Mouse (Mus musculus): ENCODE measurements around the gene Hist2h2aa1.
"Not testable (repeated sequence)": the region's sequence is repeated elsewhere in the genome, so short reads cannot be mapped to it uniquely, and the experiment has no call there.

Gene Hist2h2aa1

DNA sequence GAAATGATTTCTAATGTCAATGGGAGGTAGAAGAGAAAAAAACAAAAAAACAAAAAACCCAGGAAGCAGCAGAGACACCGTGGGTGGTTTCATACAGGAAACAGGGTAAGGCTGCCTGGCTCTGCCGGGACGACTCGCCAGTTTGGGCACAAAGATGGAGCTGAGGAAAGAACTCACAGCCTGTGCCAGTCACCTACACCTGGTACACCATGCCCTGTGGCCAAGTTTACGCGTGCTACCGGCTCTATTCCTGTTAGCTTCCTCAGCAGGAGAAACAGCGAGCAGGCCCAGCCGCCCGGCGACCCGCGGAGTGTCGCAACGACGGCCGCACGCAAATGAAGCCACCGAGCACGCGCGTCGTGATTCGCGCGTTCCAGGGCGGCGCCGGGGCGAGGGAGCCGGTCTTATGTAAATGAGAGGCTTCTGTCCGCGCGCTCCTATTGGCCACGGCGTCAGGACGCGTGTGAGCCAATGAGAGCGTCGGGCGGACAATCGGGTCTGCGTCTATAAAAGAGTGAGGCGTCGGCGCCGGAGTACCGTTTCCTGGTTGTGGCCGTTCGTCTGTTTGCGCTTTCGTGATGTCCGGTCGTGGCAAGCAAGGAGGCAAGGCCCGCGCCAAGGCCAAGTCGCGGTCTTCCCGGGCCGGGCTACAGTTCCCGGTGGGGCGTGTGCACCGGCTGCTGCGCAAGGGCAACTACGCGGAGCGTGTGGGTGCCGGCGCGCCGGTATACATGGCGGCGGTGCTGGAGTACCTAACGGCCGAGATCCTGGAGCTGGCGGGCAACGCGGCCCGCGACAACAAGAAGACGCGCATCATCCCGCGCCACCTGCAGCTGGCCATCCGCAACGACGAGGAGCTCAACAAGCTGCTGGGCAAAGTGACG, at the start of gene Hist2h2aa1:
TSS of gene Hist2h2aa1 (plus strand) at position 495 of the 884 bp plus-strand sequence.
- peak; percentile 92 to 97 for DNase-seq (ENCODE audit: inconsistent age in 2 of 2, low spot score in 1 of 2)

DNA sequence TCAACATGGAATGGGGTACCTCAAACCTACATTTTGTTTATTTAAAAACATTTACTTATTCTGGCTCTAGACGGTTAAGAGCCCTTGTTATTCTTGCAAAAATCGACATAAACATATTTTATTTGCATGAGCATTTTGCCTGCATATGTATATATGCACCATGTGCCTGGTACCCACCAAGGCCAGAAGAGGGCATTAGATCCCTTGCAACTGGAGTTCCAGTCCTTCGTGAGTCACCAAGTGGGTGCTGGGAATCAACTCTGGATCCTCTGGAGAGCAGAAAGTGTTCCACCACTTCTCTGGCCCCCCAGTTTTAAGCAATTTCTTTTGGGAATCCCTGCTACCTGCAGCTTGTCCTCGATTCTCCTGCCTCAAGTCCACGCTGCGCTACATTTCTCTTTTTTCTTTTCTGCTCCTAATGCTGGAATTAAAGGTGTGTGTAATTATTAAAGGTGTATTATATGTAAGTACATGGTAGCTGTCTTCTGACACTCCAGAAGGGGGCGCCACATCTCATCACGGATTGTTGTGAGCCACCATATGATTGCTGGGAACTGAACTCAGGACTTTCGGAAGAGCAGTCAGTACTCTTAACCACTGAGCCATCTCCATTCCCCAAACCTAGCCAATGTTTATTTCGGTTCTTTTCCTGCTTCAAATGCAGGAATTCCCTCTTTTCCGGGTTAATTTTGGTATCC, 49.5 kb upstream of the Hist2h2aa1 start:
- no peak for DNase-seq (ENCODE audit: inconsistent age in 2 of 2, low spot score in 1 of 2)

- DNase-seq (ENCODE audit: inconsistent age in 2 of 2, low spot score in 1 of 2) = no peak
Measured at GRCm38 (mm10) chr3:96196437-96197128, 48.7 kb upstream of the Hist2h2aa1 start.

- peak; percentile 92 to 97 for DNase-seq (ENCODE audit: inconsistent age in 2 of 2, low spot score in 1 of 2)
Measured at GRCm38 (mm10) chr3:96197129-96197749, 48.1 kb upstream of the Hist2h2aa1 start.

- peak in 1 of 2 experiments; percentile 55 for DNase-seq (ENCODE audit: inconsistent age in 2 of 2, low spot score in 1 of 2)
Measured at GRCm38 (mm10) chr3:96198181-96198580, 47.1 kb upstream of the Hist2h2aa1 start.

GRCm38 (mm10) chr3:96198601-96199251, 46.6 kb upstream of the Hist2h2aa1 start:
- DNase-seq (ENCODE audit: inconsistent age in 2 of 2, low spot score in 1 of 2) = not testable (repeated sequence)

- DNase-seq (ENCODE audit: inconsistent age in 2 of 2, low spot score in 1 of 2) = no peak
Measured at GRCm38 (mm10) chr3:96199731-96200130, 45.6 kb upstream of the Hist2h2aa1 start.

DNA sequence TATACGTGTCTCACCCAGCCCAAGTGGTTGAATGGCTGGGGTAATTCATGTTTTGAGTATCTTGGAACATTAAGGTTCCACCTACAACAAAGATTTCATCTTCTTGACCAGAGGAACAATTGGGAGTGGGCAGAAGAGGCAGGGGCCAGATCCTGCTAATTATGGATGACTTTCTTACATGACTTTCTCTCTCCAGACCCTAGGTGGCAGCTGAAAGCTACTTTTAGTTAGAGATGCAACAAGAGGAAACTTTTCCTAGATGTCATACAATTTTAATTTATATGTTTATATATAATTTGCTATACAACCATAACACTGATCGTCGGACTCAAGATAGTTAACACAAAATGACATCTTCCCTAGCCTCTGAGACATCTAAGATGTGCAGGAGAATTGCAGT, 37.5 kb upstream of the Hist2h2aa1 start:
- DNase-seq (ENCODE audit: inconsistent age in 2 of 2, low spot score in 1 of 2) = peak in 1 of 2 experiments; percentile 53

- peak; percentile 44 to 76 for DNase-seq (ENCODE audit: inconsistent age in 2 of 2, low spot score in 1 of 2)
Measured at GRCm38 (mm10) chr3:96209242-96209641, 36.1 kb upstream of the Hist2h2aa1 start.

- peak in 1 of 2 experiments; percentile 85 for DNase-seq (ENCODE audit: inconsistent age in 2 of 2, low spot score in 1 of 2)
Measured at GRCm38 (mm10) chr3:96219191-96219641, 26.1 kb upstream of the Hist2h2aa1 start.

- peak; percentile 84 to 95 for DNase-seq (ENCODE audit: inconsistent age in 2 of 2, low spot score in 1 of 2)
Measured at GRCm38 (mm10) chr3:96219661-96220130, 25.6 kb upstream of the Hist2h2aa1 start, which contains the start of the genes Bola1 and Hist2h2ab. Gene Bola1 (minus strand): TSS chr3:96219709. Gene Hist2h2ab (plus strand): TSS chr3:96219865.

DNA sequence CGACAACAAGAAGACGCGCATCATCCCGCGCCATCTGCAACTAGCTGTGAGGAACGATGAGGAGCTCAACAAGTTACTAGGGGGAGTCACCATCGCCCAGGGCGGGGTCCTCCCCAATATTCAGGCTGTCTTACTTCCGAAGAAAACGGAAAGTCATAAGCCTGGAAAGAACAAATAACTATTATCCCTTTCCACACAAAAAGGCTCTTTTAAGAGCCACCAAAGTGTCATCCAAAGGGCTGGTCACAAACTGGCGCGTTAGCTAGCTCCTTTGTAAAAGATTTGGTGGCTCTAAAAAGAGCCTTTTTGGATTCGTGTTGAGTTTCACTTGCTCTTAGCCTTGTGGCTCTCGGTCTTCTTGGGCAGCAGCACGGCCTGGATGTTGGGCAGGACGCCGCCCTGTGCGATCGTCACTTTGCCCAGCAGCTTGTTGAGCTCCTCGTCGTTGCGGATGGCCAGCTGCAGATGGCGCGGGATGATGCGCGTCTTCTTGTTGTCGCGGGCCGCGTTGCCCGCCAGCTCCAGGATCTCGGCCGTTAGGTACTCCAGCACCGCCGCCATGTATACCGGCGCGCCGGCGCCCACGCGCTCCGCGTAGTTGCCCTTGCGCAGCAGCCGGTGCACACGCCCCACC, 25.0 kb upstream of the Hist2h2aa1 start:
- not testable (repeated sequence) for DNase-seq (ENCODE audit: inconsistent age in 2 of 2, low spot score in 1 of 2)

- DNase-seq (ENCODE audit: inconsistent age in 2 of 2, low spot score in 1 of 2) = peak; percentile 93 to 99
Measured at GRCm38 (mm10) chr3:96220765-96221639, 24.3 kb upstream of the Hist2h2aa1 start, which contains the start of the genes Hist2h2ac and Hist2h2be. Gene Hist2h2ac (minus strand): TSS chr3:96220880. Gene Hist2h2be (plus strand): TSS chr3:96221119.

DNA sequence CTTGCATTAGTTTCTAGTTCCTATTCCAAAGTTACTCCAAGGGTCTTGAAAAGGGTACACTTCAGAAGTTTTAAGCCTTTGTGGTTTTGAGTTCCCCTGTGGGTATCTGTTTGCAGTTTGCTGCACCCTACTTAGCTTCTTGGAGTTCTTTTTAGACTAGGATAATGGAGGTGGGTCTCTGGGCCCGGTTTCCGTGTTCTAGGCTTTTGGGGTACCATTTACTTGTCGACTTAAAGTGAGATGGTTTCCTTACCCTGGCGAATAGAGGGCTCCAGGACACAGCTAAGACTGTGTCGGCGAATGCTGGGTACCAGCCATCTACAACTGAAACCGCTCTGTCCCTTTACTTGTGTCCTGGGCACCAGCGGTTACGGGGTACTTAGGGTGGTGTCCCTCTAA, 23.7 kb upstream of the Hist2h2aa1 start:
- peak in 1 of 2 experiments; percentile 53 for DNase-seq (ENCODE audit: inconsistent age in 2 of 2, low spot score in 1 of 2)

- peak in 1 of 2 experiments; percentile 57 for DNase-seq (ENCODE audit: inconsistent age in 2 of 2, low spot score in 1 of 2)
Measured at GRCm38 (mm10) chr3:96222774-96223173, 22.5 kb upstream of the Hist2h2aa1 start.

DNA sequence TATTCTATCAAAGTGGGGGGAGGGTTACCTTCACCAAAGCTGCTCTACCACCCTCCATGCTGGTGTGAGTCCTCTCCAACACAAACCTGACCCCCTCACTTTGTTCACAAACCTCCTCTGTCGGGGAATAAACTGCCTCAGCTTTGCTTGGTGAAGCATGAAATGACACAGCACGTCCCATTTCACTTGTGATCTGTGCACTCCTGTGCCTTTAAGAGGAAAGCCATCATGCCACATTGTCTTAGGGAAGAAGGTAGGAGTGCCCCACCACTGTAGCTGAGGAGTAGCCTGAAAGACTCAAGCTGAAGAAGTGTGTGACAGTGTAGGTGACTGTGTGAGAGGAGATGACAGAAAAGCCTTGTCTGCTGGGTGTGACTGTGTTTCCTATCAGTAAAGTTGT, 19.9 kb upstream of the Hist2h2aa1 start:
- no peak for DNase-seq (ENCODE audit: inconsistent age in 2 of 2, low spot score in 1 of 2)

DNA sequence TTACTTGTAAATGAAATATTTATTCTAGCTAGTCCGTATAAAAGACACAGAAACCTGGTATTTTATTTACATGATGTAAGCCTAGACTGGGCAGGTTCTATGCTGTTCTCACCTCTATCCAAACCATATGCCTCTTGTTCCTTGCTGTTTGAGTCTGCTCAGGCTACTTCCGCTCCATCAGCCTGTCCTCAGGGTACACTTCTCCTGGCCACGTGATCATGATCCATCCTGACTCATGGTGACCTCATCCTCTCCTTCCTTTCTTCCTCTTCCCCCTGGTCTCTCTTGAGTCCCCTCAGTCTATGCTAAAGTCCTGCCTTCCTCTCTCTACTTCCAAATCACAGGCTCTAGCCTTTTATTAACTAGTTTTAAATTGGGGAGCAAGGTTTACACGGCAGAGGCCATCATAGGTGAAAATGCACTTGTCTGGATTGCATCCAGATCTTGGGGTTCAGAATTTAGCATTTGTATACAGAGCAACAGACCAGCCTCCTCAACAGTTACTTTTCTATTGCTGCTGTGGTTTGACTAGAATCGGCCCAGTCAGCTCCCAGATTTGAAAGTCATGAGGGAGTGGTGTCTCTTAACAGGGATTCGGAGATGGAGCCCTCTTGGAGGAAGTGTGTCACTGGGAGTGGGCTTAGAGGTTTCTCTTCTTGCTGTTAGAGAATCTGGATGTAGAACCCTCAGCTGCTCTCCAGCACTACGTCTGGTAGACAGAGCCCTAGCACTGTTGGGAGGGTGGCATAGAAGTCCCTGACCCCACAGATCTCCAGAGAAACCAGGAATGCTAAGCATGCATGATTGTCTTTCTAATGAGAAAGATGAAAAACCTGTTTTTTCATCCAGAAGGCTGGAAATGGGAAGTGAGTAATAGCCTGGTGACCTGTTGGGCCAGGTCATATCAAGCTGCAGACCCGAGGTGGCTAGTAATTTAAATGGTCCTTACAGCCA, 18.3 kb upstream of the Hist2h2aa1 start:
- DNase-seq (ENCODE audit: inconsistent age in 2 of 2, low spot score in 1 of 2) = peak; percentile 61 to 81
